Mouse (Mus musculus) ES-CJ7 (cell line): ENCODE measurements around the gene Stk4.

ENCODE experiments used
- DNase-seq: peaks from one replicate; pipeline ENCODE4 v3.0.0; 2011; ENCODE audit warnings: low read depth, low spot score

Stk4 gene

GRCm38 (mm10) chr2:164127297-164127696 is 57.2 kb downstream of the Stk4 start:
- DNase-seq: no peak

- DNase-seq: no peak
Measured at GRCm38 (mm10) chr2:164128576-164129411, 58.7 kb downstream of the Stk4 start.

GRCm38 (mm10) chr2:164131586-164131985 is 61.5 kb downstream of the Stk4 start:
- DNase-seq: no peak

- DNase-seq: no peak
Measured at GRCm38 (mm10) chr2:164134563-164134962, 64.4 kb downstream of the Stk4 start.

GRCm38 (mm10) chr2:164135367-164135766 is 65.2 kb downstream of the Stk4 start:
- DNase-seq: no peak

- no peak for DNase-seq
Measured at GRCm38 (mm10) chr2:164136393-164136792, 66.3 kb downstream of the Stk4 start.

GRCm38 (mm10) chr2:164137754-164138153 is 67.6 kb downstream of the Stk4 start:
- DNase-seq: no peak

- no peak for DNase-seq
Measured at GRCm38 (mm10) chr2:164142021-164142420, 71.9 kb downstream of the Stk4 start.

- DNase-seq: no peak
Measured at GRCm38 (mm10) chr2:164144025-164144424, 73.9 kb downstream of the Stk4 start.

GRCm38 (mm10) chr2:164144541-164144940 is 74.4 kb downstream of the Stk4 start:
- no peak for DNase-seq

- no peak for DNase-seq
Measured at GRCm38 (mm10) chr2:164146556-164146955, 76.4 kb downstream of the Stk4 start.

- peak; percentile 15 for DNase-seq
Measured at GRCm38 (mm10) chr2:164150086-164150760, 80.1 kb downstream of the Stk4 start.

- DNase-seq: no peak
Measured at GRCm38 (mm10) chr2:164152341-164152740, 82.2 kb downstream of the Stk4 start.

GRCm38 (mm10) chr2:164154007-164154406 is 83.9 kb downstream of the Stk4 start:
- no peak for DNase-seq

- DNase-seq: no peak
Measured at GRCm38 (mm10) chr2:164156158-164156557, 86.0 kb downstream of the Stk4 start.

GRCm38 (mm10) chr2:164158838-164159237 is 88.7 kb downstream of the Stk4 start:
- DNase-seq: no peak

- DNase-seq: no peak
Measured at GRCm38 (mm10) chr2:164161515-164162055, 91.5 kb downstream of the Stk4 start.

- DNase-seq: no peak
Measured at GRCm38 (mm10) chr2:164164941-164165340, 94.8 kb downstream of the Stk4 start.

GRCm38 (mm10) chr2:164167752-164168570 is 97.8 kb downstream of the Stk4 start:
- DNase-seq: peak; percentile 26

- DNase-seq: peak; percentile 53
Measured at GRCm38 (mm10) chr2:164168571-164168946, 98.4 kb downstream of the Stk4 start.

GRCm38 (mm10) chr2:164170326-164170725 is 100.2 kb downstream of the Stk4 start:
- no peak for DNase-seq

GRCm38 (mm10) chr2:164170902-164171301 is 100.8 kb downstream of the Stk4 start, which contains the start of gene Kcns1:
TSS of gene Kcns1 (minus strand) at chr2:164171113.
- no peak for DNase-seq
